Mouse (Mus musculus): ENCODE data around the gene Olfr748. TPM values are rescaled to one million over a fixed set of nuclear protein-coding genes. Genes with fewer than 3 reads are reported as not detected.
"Not testable (repeated sequence)": the region's sequence is repeated elsewhere in the genome, so short reads cannot be mapped to it uniquely, and the experiment has no call there.

The Olfr748 gene
- not detected in 2 replicates for polyA plus RNA-seq (2014; fragmentation: Nextera tagmentation; extraction: Ambion mirVana)

DNA sequence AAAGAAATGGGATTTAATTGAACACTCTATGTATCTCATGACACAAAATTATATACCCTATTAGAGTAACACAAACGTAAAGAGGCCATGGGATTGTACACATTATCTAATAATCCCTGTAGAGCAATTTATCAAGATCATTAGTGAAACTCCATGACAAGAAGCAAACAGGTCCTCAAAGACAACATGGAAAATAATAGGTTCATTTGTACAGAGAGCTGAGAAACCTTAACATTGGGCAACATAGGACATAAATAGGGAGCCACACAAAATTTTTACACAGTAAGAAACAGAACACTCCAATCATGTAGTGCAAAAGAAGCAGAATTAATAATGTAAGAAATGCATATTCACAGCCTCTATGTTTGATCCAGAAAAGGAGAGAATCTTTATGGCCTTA is at the start of gene Olfr748:
TSS of gene Olfr748 (plus strand) at position 301 of the 400 bp plus-strand sequence.
- Histone ChIP-seq H3K4me3 (ENCODE audit: control insufficient read depth in 1 of 2, insufficient read depth in 1 of 2, low read depth in 1 of 2, low read length in 2 of 2) (no peak within 1 kb of the TSS), H3K36me3 (ENCODE audit: control insufficient read depth, insufficient read depth, low read length) (no peaks in the 10 kb centered on the region), H3K27ac (replicated peaks in 1 of 2; ENCODE audit: control insufficient read depth in 1 of 2, insufficient read depth in 1 of 2, low read depth in 2 of 2, low read length in 2 of 2) (no peak within 1 kb of the TSS), H3K27me3 (ENCODE audit: control insufficient read depth, insufficient read depth, low read length) (no peaks in the 10 kb centered on the region), H3K9me3 (ENCODE audit: control insufficient read depth, low read length) (0 out of 2 replicates have a peak, but pooled peaks cover 2% of the 10 kb centered on the region), H3K4me1 (ENCODE audit: control insufficient read depth in 2 of 2, insufficient read depth in 2 of 2, low read length in 2 of 2) (no peaks in the 10 kb centered on the region), H3K4me2 (ENCODE audit: low read length) (no peak within 1 kb of the TSS), H3K9ac (ENCODE audit: low read length) (no peak within 1 kb of the TSS)
- ATAC-seq (ENCODE audit: insufficient number of reproducible peaks, insufficient read depth, low FRiP score, low read depth): no peak
- 61% methylated on average over 1 of the region's 1 CpGs for WGBS

DNA sequence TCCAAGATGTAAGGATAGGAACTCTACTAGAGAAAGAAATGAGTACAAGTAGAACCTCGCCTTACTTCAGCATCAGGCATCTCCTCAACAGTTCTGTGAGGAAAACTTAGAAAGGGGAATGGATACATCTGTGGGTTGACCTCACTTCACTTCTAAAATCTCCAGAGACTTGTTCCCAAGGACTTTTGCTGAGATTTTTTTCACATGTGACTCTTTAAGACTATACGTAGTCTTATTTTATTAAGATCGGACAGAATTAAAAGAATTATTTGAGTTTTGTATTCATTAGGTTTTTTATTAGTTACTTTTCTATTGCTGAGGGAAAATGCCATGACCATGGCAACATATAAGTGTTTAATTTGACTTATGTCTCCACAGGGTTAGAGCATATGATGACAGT is 14.1 kb upstream of the Olfr748 start, which contains the start of gene Olfr747:
TSS of gene Olfr747 (minus strand) at position 101 of the 400 bp plus-strand sequence.
- Histone ChIP-seq H3K27me3 (ENCODE audit: control insufficient read depth, insufficient read depth, low read length) (no peaks in the 10 kb centered on the region), H3K27ac (replicated peaks in 1 of 2; ENCODE audit: control insufficient read depth in 1 of 2, insufficient read depth in 1 of 2, low read depth in 2 of 2, low read length in 2 of 2) (no peak within 1 kb of the TSS), H3K9me3 (ENCODE audit: control insufficient read depth, low read length) (no peaks in the 10 kb centered on the region), H3K4me1 (ENCODE audit: control insufficient read depth in 2 of 2, insufficient read depth in 2 of 2, low read length in 2 of 2) (no peaks in the 10 kb centered on the region), H3K36me3 (ENCODE audit: control insufficient read depth, insufficient read depth, low read length) (no peaks in the 10 kb centered on the region), H3K4me2 (ENCODE audit: low read length) (no peak within 1 kb of the TSS), H3K9ac (ENCODE audit: low read length) (no peak within 1 kb of the TSS), H3K4me3 (ENCODE audit: control insufficient read depth in 1 of 2, insufficient read depth in 1 of 2, low read depth in 1 of 2, low read length in 2 of 2) (no peak within 1 kb of the TSS)
- ATAC-seq (ENCODE audit: insufficient number of reproducible peaks, insufficient read depth, low FRiP score, low read depth): no peak
- 78% methylated on average over 3 of the region's 3 CpGs for WGBS

DNA sequence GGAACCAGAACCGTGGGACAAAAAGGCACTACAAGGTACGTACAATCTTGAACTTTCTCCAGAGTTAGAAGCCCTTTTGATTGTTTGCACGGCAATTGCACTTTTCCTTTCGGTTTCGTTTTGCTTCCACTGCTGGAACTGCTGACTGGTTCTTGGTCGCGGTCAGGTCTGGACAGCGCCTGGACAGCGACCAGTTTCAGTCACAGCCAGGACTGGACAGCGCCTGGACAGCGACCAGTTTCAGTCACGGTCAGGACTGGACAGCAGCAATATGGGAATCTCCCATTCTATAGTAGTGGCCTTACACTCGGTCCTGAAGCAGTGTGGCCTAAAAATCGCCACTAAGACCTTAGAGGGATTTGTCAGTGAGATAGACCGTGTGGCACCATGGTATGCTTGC is 12.7 kb downstream of the Olfr748 start:
- not testable (repeated sequence) for H3K36me3 ChIP-seq (ENCODE audit: control insufficient read depth, insufficient read depth, low read length); H3K4me3 ChIP-seq (ENCODE audit: control insufficient read depth in 1 of 2, insufficient read depth in 1 of 2, low read depth in 1 of 2, low read length in 2 of 2); H3K27me3 ChIP-seq (ENCODE audit: control insufficient read depth, insufficient read depth, low read length); H3K4me1 ChIP-seq (ENCODE audit: control insufficient read depth in 2 of 2, insufficient read depth in 2 of 2, low read length in 2 of 2); H3K9ac ChIP-seq (ENCODE audit: low read length); ATAC-seq (ENCODE audit: insufficient number of reproducible peaks, insufficient read depth, low FRiP score, low read depth); H3K4me2 ChIP-seq (ENCODE audit: low read length); H3K27ac ChIP-seq (replicated peaks in 1 of 2; ENCODE audit: control insufficient read depth in 1 of 2, insufficient read depth in 1 of 2, low read depth in 2 of 2, low read length in 2 of 2)
- 85% methylated on average over 15 of the region's 15 CpGs for WGBS
- H3K9me3 ChIP-seq (ENCODE audit: control insufficient read depth, low read length): peaks cover 21% of the 10 kb centered on the region; the same call in 1 of the 2 replicates

DNA sequence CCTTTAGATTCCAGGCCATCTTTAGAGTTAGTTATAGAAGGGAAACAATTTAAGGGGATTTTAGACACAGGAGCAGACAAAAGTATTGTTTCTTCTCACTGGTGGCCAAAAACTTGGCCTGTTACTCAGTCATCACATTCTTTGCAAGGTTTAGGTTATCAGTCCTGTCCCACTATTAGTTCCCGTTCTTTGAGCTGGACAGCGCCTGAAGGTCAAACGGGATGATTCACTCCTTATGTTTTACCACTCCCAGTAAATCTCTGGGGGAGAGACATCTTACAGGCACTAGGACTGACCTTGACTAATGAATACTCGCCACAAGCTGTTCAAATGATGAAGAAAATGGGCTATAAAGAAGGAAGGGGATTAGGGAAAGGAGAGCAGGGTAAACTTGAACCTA is 15.2 kb downstream of the Olfr748 start:
- not testable (repeated sequence) for H3K27me3 ChIP-seq (ENCODE audit: control insufficient read depth, insufficient read depth, low read length); H3K4me1 ChIP-seq (ENCODE audit: control insufficient read depth in 2 of 2, insufficient read depth in 2 of 2, low read length in 2 of 2); H3K9ac ChIP-seq (ENCODE audit: low read length); ATAC-seq (ENCODE audit: insufficient number of reproducible peaks, insufficient read depth, low FRiP score, low read depth); H3K4me3 ChIP-seq (ENCODE audit: control insufficient read depth in 1 of 2, insufficient read depth in 1 of 2, low read depth in 1 of 2, low read length in 2 of 2); H3K4me2 ChIP-seq (ENCODE audit: low read length); H3K27ac ChIP-seq (replicated peaks in 1 of 2; ENCODE audit: control insufficient read depth in 1 of 2, insufficient read depth in 1 of 2, low read depth in 2 of 2, low read length in 2 of 2); H3K36me3 ChIP-seq (ENCODE audit: control insufficient read depth, insufficient read depth, low read length)
- 87% methylated on average over 3 of the region's 4 CpGs for WGBS
- H3K9me3 ChIP-seq (ENCODE audit: control insufficient read depth, low read length): peaks cover 11% of the 10 kb centered on the region; the same call in 1 of the 2 replicates

DNA sequence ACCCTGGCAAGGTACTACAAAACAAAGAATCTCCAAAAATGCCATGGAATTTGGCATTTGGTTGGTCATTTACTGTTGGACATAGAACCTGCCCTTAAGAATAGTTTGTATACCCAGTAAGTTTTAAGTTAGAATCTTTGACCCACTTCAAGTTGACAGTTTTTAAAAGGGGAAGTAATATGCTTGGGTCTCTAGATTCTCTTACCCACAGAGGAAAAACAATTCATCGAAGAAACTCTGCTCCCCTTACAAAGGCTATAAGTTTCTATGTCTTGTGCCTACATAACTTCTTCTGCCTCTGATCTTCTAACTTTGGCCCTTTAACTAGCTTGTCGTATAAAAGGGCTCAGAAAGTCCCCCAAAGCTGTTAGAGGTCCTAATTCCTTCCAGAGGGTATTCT is 33.2 kb downstream of the Olfr748 start:
- ATAC-seq (ENCODE audit: insufficient number of reproducible peaks, insufficient read depth, low FRiP score, low read depth): no peak
- no peak overlapping the region for H3K4me2 ChIP-seq (ENCODE audit: low read length)
- H3K9ac ChIP-seq (ENCODE audit: low read length): no peak overlapping the region
- no peaks in the 10 kb centered on the region for H3K9me3 ChIP-seq (ENCODE audit: control insufficient read depth, low read length)
- 59% methylated on average over 2 of the region's 2 CpGs for WGBS
- no peaks in the 10 kb centered on the region for H3K4me1 ChIP-seq (ENCODE audit: control insufficient read depth in 2 of 2, insufficient read depth in 2 of 2, low read length in 2 of 2)
- H3K4me3 ChIP-seq (ENCODE audit: control insufficient read depth in 1 of 2, insufficient read depth in 1 of 2, low read depth in 1 of 2, low read length in 2 of 2): no peak overlapping the region
- no peaks in the 10 kb centered on the region for H3K27me3 ChIP-seq (ENCODE audit: control insufficient read depth, insufficient read depth, low read length)
- no peaks in the 10 kb centered on the region for H3K36me3 ChIP-seq (ENCODE audit: control insufficient read depth, insufficient read depth, low read length)
- no peak overlapping the region for H3K27ac ChIP-seq (replicated peaks in 1 of 2; ENCODE audit: control insufficient read depth in 1 of 2, insufficient read depth in 1 of 2, low read depth in 2 of 2, low read length in 2 of 2)

DNA sequence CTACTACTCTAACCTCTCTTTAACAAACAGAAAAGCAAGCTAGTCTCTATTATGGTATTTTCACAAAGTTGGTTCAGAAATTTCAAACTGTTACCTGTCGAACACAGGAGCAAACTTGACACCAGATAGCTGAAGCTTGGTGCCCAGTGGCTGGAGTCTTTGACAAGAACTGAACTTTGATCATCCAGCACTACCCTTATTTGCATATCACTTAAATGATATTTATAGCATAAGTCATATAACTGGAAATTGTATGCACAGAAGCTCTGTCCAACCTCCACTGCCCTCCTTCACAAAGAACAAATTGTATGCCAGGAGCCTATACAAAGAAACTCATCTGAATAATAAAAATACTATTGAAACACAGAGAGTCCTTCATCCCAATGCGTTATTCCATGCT is 34.4 kb downstream of the Olfr748 start:
- H3K27ac ChIP-seq (replicated peaks in 1 of 2; ENCODE audit: control insufficient read depth in 1 of 2, insufficient read depth in 1 of 2, low read depth in 2 of 2, low read length in 2 of 2): no peak overlapping the region
- no peaks in the 10 kb centered on the region for H3K36me3 ChIP-seq (ENCODE audit: control insufficient read depth, insufficient read depth, low read length)
- no peak overlapping the region for H3K4me3 ChIP-seq (ENCODE audit: control insufficient read depth in 1 of 2, insufficient read depth in 1 of 2, low read depth in 1 of 2, low read length in 2 of 2)
- H3K9ac ChIP-seq (ENCODE audit: low read length): no peak overlapping the region
- no peaks in the 10 kb centered on the region for H3K4me1 ChIP-seq (ENCODE audit: control insufficient read depth in 2 of 2, insufficient read depth in 2 of 2, low read length in 2 of 2)
- H3K9me3 ChIP-seq (ENCODE audit: control insufficient read depth, low read length): no peaks in the 10 kb centered on the region
- WGBS: 63% methylated on average over 2 of the region's 2 CpGs
- no peak for ATAC-seq (ENCODE audit: insufficient number of reproducible peaks, insufficient read depth, low FRiP score, low read depth)
- no peaks in the 10 kb centered on the region for H3K27me3 ChIP-seq (ENCODE audit: control insufficient read depth, insufficient read depth, low read length)
- no peak overlapping the region for H3K4me2 ChIP-seq (ENCODE audit: low read length)

DNA sequence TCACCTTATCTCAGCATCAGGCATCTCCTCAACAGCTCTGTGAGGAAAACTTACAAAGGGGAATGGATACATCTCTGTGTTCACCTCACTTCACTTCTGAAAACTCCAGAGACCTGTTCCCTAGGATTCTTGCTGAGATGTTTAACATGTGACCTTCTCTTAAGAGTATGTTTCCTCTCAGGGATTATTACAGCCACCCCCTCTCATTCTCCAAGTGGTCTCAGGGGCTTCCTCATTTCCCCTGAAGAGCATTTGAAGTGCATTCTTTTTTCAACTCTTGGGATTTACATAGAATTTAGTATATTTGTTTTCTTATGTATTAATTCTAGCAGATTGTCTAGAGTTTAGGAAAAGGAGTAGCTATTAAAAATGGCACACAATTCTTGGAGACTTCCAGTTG is 37.8 kb downstream of the Olfr748 start, which contains the start of gene Olfr749:
TSS of gene Olfr749 (minus strand) at position 101 of the 400 bp plus-strand sequence.
- H3K4me1 ChIP-seq (ENCODE audit: control insufficient read depth in 2 of 2, insufficient read depth in 2 of 2, low read length in 2 of 2): no peaks in the 10 kb centered on the region
- no peak for ATAC-seq (ENCODE audit: insufficient number of reproducible peaks, insufficient read depth, low FRiP score, low read depth)
- no peaks in the 10 kb centered on the region for H3K27me3 ChIP-seq (ENCODE audit: control insufficient read depth, insufficient read depth, low read length)
- H3K9me3 ChIP-seq (ENCODE audit: control insufficient read depth, low read length): no peaks in the 10 kb centered on the region
- no peaks in the 10 kb centered on the region for H3K36me3 ChIP-seq (ENCODE audit: control insufficient read depth, insufficient read depth, low read length)
- H3K4me2 ChIP-seq (ENCODE audit: low read length): no peak within 1 kb of the TSS
- no peak within 1 kb of the TSS for H3K27ac ChIP-seq (replicated peaks in 1 of 2; ENCODE audit: control insufficient read depth in 1 of 2, insufficient read depth in 1 of 2, low read depth in 2 of 2, low read length in 2 of 2)
- H3K9ac ChIP-seq (ENCODE audit: low read length): no peak within 1 kb of the TSS
- no peak within 1 kb of the TSS for H3K4me3 ChIP-seq (ENCODE audit: control insufficient read depth in 1 of 2, insufficient read depth in 1 of 2, low read depth in 1 of 2, low read length in 2 of 2)

DNA sequence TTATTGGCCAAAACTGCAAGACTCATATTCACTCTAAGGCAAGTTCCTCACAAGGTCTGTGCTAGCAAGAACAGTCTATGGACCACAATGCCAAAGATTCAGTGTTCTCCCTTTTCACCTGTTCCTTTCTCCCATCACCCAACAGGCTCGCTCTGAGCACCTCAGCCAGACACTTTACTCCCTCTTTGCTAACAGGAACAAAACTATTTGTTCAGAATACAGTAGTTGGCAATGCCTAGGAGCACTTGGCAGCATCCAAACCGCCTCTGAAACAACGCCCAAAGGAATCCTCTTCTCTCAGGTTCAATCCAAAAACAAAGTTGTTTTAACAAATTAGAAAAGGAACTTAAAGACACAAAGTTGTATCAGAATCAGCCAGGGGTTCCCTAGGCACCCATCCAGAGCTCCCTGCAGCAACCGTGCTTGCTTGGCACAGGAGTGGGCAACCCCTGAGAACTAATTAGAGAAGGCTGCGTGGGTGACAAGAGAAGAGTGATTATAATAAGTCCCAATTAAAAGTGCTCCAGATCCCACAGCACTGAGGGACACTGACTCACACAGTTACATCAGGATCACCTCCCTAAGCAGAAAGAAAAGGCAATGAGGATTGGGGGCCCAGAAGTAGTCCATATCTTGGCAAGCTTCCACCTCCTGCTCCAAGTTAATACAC is 51.4 kb downstream of the Olfr748 start:
- no peak overlapping the region for H3K4me2 ChIP-seq (ENCODE audit: low read length)
- H3K27ac ChIP-seq (replicated peaks in 1 of 2; ENCODE audit: control insufficient read depth in 1 of 2, insufficient read depth in 1 of 2, low read depth in 2 of 2, low read length in 2 of 2): no peak overlapping the region
- no peak overlapping the region for H3K9ac ChIP-seq (ENCODE audit: low read length)
- WGBS: 73% methylated on average over 5 of the region's 5 CpGs
- H3K36me3 ChIP-seq (ENCODE audit: control insufficient read depth, insufficient read depth, low read length): peaks cover 7% of the 10 kb centered on the region
- no peaks in the 10 kb centered on the region for H3K4me1 ChIP-seq (ENCODE audit: control insufficient read depth in 2 of 2, insufficient read depth in 2 of 2, low read length in 2 of 2)
- ATAC-seq (ENCODE audit: insufficient number of reproducible peaks, insufficient read depth, low FRiP score, low read depth): no peak
- no peaks in the 10 kb centered on the region for H3K9me3 ChIP-seq (ENCODE audit: control insufficient read depth, low read length)
- no peak overlapping the region for H3K4me3 ChIP-seq (ENCODE audit: control insufficient read depth in 1 of 2, insufficient read depth in 1 of 2, low read depth in 1 of 2, low read length in 2 of 2)
- no peaks in the 10 kb centered on the region for H3K27me3 ChIP-seq (ENCODE audit: control insufficient read depth, insufficient read depth, low read length)
